ENCODE assay signal across 8 mouse cellular contexts in genomic region chr6:115499540-115499939, GRCm38 (mm10). TPM values are rescaled to one million over a fixed set of nuclear protein-coding genes. Genes with fewer than 3 reads are reported as not detected.
DNase-seq lines count a peak whose midpoint lies in the region; ATAC-seq and TF ChIP-seq lines count a peak whose summit lies in the region.

No protein-coding gene starts in this region.

- no peaks in the 10 kb centered on the region for H3K4me1 ChIP-seq in forebrain, embryonic 13.5 days
- H3K4me1 ChIP-seq in forebrain, embryonic 12.5 days, result no peaks in the 10 kb centered on the region
- no peaks in the 10 kb centered on the region for H3K4me1 ChIP-seq in midbrain, postnatal 0 days (ENCODE audit: insufficient read depth, low read length)
- H3K4me1 ChIP-seq in midbrain, embryonic 15.5 days, result no peaks in the 10 kb centered on the region
- H3K4me1 ChIP-seq in stomach, embryonic 16.5 days (ENCODE audit: control insufficient read depth, insufficient read depth, low read length), result peaks cover 6% of the 10 kb centered on the region
- H3K4me1 ChIP-seq in liver, embryonic 11.5 days (replicated peaks; ENCODE audit: control insufficient read depth, insufficient read depth, low read length), result peaks cover 2% of the 10 kb centered on the region; the same call in 1 of the 2 replicates

- no peaks in the 10 kb centered on the region for H3K36me3 ChIP-seq in forebrain, embryonic 13.5 days (ENCODE audit: poor library complexity, severe bottlenecking)
- no peaks in the 10 kb centered on the region for H3K36me3 ChIP-seq in forebrain, embryonic 12.5 days (replicated peaks)
- H3K36me3 ChIP-seq in midbrain, postnatal 0 days (ENCODE audit: insufficient read depth, low read length), result no peaks in the 10 kb centered on the region
- H3K36me3 ChIP-seq in midbrain, embryonic 15.5 days (replicated peaks), result no peaks in the 10 kb centered on the region
- no peaks in the 10 kb centered on the region for H3K36me3 ChIP-seq in stomach, embryonic 16.5 days (ENCODE audit: control insufficient read depth, insufficient read depth, low read length)
- H3K36me3 ChIP-seq in liver, embryonic 11.5 days (ENCODE audit: control insufficient read depth, insufficient read depth, low read length), result no peaks in the 10 kb centered on the region

- 76% methylated on average over 14 of the region's 14 CpGs for WGBS in forebrain, embryonic 13.5 days
- 81% methylated on average over 14 of the region's 14 CpGs for WGBS in forebrain, embryonic 12.5 days
- 67% methylated on average over 14 of the region's 14 CpGs for WGBS in midbrain, postnatal 0 days
- 71% methylated on average over 14 of the region's 14 CpGs for WGBS in midbrain, embryonic 15.5 days
- 63% methylated on average over 14 of the region's 14 CpGs for WGBS in stomach, embryonic 16.5 days
- 83% methylated on average over 14 of the region's 14 CpGs for WGBS in liver, embryonic 11.5 days

- ATAC-seq in forebrain, embryonic 13.5 days, result peak; percentile 59; the same call in 1 of the 2 replicates
- ATAC-seq in forebrain, embryonic 12.5 days (ENCODE audit: low FRiP score), result no peak
- ATAC-seq in midbrain, postnatal 0 days (ENCODE audit: low FRiP score), result peak; percentile 54; the same call in 1 of the 2 replicates
- no peak for ATAC-seq in midbrain, embryonic 15.5 days (replicated peaks)
- no peak for ATAC-seq in stomach, embryonic 16.5 days (ENCODE audit: insufficient read depth, low FRiP score)
- ATAC-seq in liver, embryonic 11.5 days (replicated peaks; ENCODE audit: low FRiP score), result no peak
- ATAC-seq in monocyte, adult 5-6 weeks (replicated peaks; ENCODE audit: insufficient number of reproducible peaks, low FRiP score, low TSS enrichment, poor library complexity, severe bottlenecking), result no peak

- no peak overlapping the region for H3K4me2 ChIP-seq in forebrain, embryonic 13.5 days
- H3K4me2 ChIP-seq in forebrain, embryonic 12.5 days, result no peak overlapping the region
- no peak overlapping the region for H3K4me2 ChIP-seq in midbrain, postnatal 0 days (ENCODE audit: low read depth, low read length, poor library complexity, severe bottlenecking)
- no peak overlapping the region for H3K4me2 ChIP-seq in midbrain, embryonic 15.5 days
- no peak overlapping the region for H3K4me2 ChIP-seq in stomach, embryonic 16.5 days (ENCODE audit: low read depth, low read length)
- no peak overlapping the region for H3K4me2 ChIP-seq in liver, embryonic 11.5 days

- H3K9me3 ChIP-seq in forebrain, embryonic 13.5 days (replicated peaks), result no peaks in the 10 kb centered on the region
- no peaks in the 10 kb centered on the region for H3K9me3 ChIP-seq in forebrain, embryonic 12.5 days
- no peaks in the 10 kb centered on the region for H3K9me3 ChIP-seq in midbrain, postnatal 0 days (ENCODE audit: low read length)
- no peaks in the 10 kb centered on the region for H3K9me3 ChIP-seq in midbrain, embryonic 15.5 days
- H3K9me3 ChIP-seq in stomach, embryonic 16.5 days (replicated peaks; ENCODE audit: control insufficient read depth, low read length), result no peaks in the 10 kb centered on the region
- H3K9me3 ChIP-seq in liver, embryonic 11.5 days (ENCODE audit: control insufficient read depth, low read length), result no peaks in the 10 kb centered on the region

- TF ChIP-seq CTCF in midbrain, postnatal 0 days (IDR thresholded peaks at IDR 0.05), result no peak

- H3K27me3 ChIP-seq in forebrain, embryonic 13.5 days, result no peaks in the 10 kb centered on the region
- H3K27me3 ChIP-seq in forebrain, embryonic 12.5 days, result no peaks in the 10 kb centered on the region
- 0 out of 2 replicates have a peak, but pooled peaks cover 3% of the 10 kb centered on the region for H3K27me3 ChIP-seq in midbrain, postnatal 0 days (ENCODE audit: insufficient read depth, low read length)
- H3K27me3 ChIP-seq in midbrain, embryonic 15.5 days (replicated peaks), result no peaks in the 10 kb centered on the region
- no peaks in the 10 kb centered on the region for H3K27me3 ChIP-seq in stomach, embryonic 16.5 days (ENCODE audit: control insufficient read depth, insufficient read depth, low read length)
- H3K27me3 ChIP-seq in liver, embryonic 11.5 days (replicated peaks; ENCODE audit: control insufficient read depth, insufficient read depth, low read length), result no peaks in the 10 kb centered on the region

- H3K9ac ChIP-seq in forebrain, embryonic 13.5 days, result no peak overlapping the region
- H3K9ac ChIP-seq in forebrain, embryonic 12.5 days, result no peak overlapping the region
- no peak overlapping the region for H3K9ac ChIP-seq in midbrain, postnatal 0 days (replicated peaks; ENCODE audit: low read length, poor library complexity, severe bottlenecking)
- no peak overlapping the region for H3K9ac ChIP-seq in midbrain, embryonic 15.5 days
- peak overlapping the region; percentile 26 for H3K9ac ChIP-seq in stomach, embryonic 16.5 days (ENCODE audit: low read length)
- no peak overlapping the region for H3K9ac ChIP-seq in liver, embryonic 11.5 days (ENCODE audit: low read depth, low read length)

- H3K4me3 ChIP-seq in forebrain, embryonic 13.5 days, result no peak overlapping the region
- no peak overlapping the region for H3K4me3 ChIP-seq in forebrain, embryonic 12.5 days (replicated peaks)
- H3K4me3 ChIP-seq in midbrain, postnatal 0 days (ENCODE audit: low read depth, low read length), result no peak overlapping the region
- H3K4me3 ChIP-seq in midbrain, embryonic 15.5 days, result no peak overlapping the region
- H3K4me3 ChIP-seq in stomach, embryonic 16.5 days (replicated peaks; ENCODE audit: low read length), result no peak overlapping the region
- H3K4me3 ChIP-seq in liver, embryonic 11.5 days (ENCODE audit: low read depth, low read length), result no peak overlapping the region

- peak; percentile 71 for DNase-seq in midbrain, postnatal 0 days (ENCODE audit: low spot score)
- peak; percentile 64 to 70 for DNase-seq in gastrocnemius, postnatal 36 days
- DNase-seq in liver, embryonic 11.5 days (ENCODE audit: low spot score), result no peak

- intact Hi-C loops in gastrocnemius, postnatal 36 days (cut with DNase I), result no loop called here

- no peak overlapping the region for H3K27ac ChIP-seq in forebrain, embryonic 13.5 days
- H3K27ac ChIP-seq in forebrain, embryonic 12.5 days, result no peak overlapping the region
- H3K27ac ChIP-seq in midbrain, postnatal 0 days (ENCODE audit: low read depth, low read length), result no peak overlapping the region
- H3K27ac ChIP-seq in midbrain, embryonic 15.5 days, result no peak overlapping the region
- no peak overlapping the region for H3K27ac ChIP-seq in stomach, embryonic 16.5 days (ENCODE audit: low read length)
- H3K27ac ChIP-seq in liver, embryonic 11.5 days (ENCODE audit: low read depth, low read length), result no peak overlapping the region

RNA-seq across cellular contexts. Expression of gene Tsen2, which starts 44.9 kb away (rescaled TPM):
- 35.0 and 36.9 TPM in 2 replicates for polyA plus RNA-seq in forebrain, embryonic 13.5 days (2015; fragmentation: Nextera tagmentation; extraction: Ambion mirVana)
- 30.3 and 30.9 TPM in 2 replicates for polyA plus RNA-seq in forebrain, embryonic 12.5 days (2016; fragmentation: Nextera tagmentation; extraction: Ambion mirVana)
- total RNA-seq in midbrain, postnatal 0 days (2014; rRNA removed), result 15.0 and 22.9 TPM in 2 replicates
- 24.1 and 29.0 TPM in 2 replicates for polyA plus RNA-seq in midbrain, postnatal 0 days (2015; fragmentation: Nextera tagmentation; extraction: Ambion mirVana)
- polyA plus RNA-seq in midbrain, embryonic 15.5 days (2015; fragmentation: Nextera tagmentation; extraction: Ambion mirVana), result 34.6 and 35.5 TPM in 2 replicates
- total RNA-seq in gastrocnemius, postnatal 36 days (2021), result 1 to 10 TPM; 5.0 to 5.9 TPM
- polyA plus RNA-seq in stomach, embryonic 16.5 days (2015; fragmentation: Nextera tagmentation; extraction: Ambion mirVana), result 23.7 and 26.1 TPM in 2 replicates
- 33.1 and 36.8 TPM in 2 replicates for polyA plus RNA-seq in liver, embryonic 11.5 days (2014; fragmentation: Nextera tagmentation; extraction: Ambion mirVana)
- total RNA-seq in monocyte, adult 5-6 weeks (2017), result 1.3 to 7.5 TPM (median 2.8 TPM) in 3 replicates

Comparison
In these comparisons a context has a peak if more than half of its experiments do, and no peak if none do; other contexts are left out.
1. ATAC-seq: peak in forebrain, embryonic 13.5 days (single experiment) and midbrain, postnatal 0 days (single experiment); none in forebrain, embryonic 12.5 days (single experiment), midbrain, embryonic 15.5 days (single experiment), stomach, embryonic 16.5 days (single experiment), liver, embryonic 11.5 days (single experiment) and monocyte, adult 5-6 weeks (single experiment).